Mouse (Mus musculus): ENCODE results near the gene Ccdc78. TPM values are rescaled to one million over a fixed set of nuclear protein-coding genes. Genes with fewer than 3 reads are reported as not detected.

Gene Ccdc78
- polyA plus RNA-seq, 1 experiment from 2014 or later = 0.48 TPM

DNA sequence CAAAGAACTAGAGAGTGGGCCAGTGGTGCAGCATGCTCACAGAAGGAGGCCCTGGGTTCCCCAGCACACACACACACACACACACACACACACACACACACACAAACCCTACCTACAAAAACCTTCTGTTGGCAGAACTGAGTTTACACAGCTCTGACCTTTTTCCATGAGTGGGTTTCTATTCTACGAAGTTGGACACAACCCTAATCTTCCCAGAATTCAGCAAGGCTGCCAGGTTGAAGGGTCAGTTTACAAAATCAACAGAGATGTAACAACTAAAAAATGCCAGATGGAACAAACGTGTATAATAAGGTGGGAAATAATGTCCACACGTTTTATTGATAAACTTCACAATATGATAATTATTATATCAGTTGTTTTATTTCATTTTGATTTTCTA is 28.7 kb upstream of the Ccdc78 start:
- no peak for ATAC-seq (ENCODE audit: low FRiP score, low read depth)
- H3K9me3 ChIP-seq = no peaks in the 10 kb centered on the region
- 75% methylated on average over 3 of the region's 3 CpGs for whole genome bisulfite sequencing
- H3K4me3 ChIP-seq = no peak overlapping the region
- H3K27ac ChIP-seq (replicated peaks) = no peak overlapping the region
- no peak overlapping the region for H3K9ac ChIP-seq
- H3K4me1 ChIP-seq (replicated peaks) = no peaks in the 10 kb centered on the region
- no peaks in the 10 kb centered on the region for H3K27me3 ChIP-seq
- H3K4me2 ChIP-seq = no peak overlapping the region
- no peaks in the 10 kb centered on the region for H3K36me3 ChIP-seq

GRCm38 (mm10) chr17:25760148-25760547 is 26.2 kb upstream of the Ccdc78 start:
- H3K27ac ChIP-seq (replicated peaks) = no peak overlapping the region

DNA sequence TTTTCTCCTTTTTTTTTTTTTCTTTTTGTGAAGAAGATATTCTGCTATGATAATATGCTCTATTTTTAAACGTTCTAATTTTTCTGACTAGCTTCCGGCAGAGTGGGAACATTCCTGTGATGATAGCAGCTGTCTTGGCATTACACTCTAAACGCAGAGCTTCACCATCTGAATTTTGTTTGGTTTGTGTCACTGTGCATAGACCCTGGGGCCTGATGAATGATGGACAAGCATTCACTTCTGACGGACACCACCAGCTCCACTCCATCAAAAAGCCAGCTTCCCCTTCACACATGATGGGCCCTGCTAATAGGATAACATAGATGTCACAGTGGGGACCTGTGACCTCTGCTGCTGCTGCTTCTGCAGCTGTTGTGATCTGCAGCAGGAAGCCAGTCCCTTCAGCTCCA is 24.8 kb upstream of the Ccdc78 start:
- no peak overlapping the region for H3K27ac ChIP-seq (replicated peaks)
- ATAC-seq (ENCODE audit: low FRiP score, low read depth) = no peak
- H3K9ac ChIP-seq = no peak overlapping the region
- H3K4me3 ChIP-seq = no peak overlapping the region
- H3K4me2 ChIP-seq = no peak overlapping the region
- no peaks in the 10 kb centered on the region for H3K4me1 ChIP-seq (replicated peaks)
- H3K36me3 ChIP-seq = no peaks in the 10 kb centered on the region
- 34% methylated on average over 4 of the region's 4 CpGs for WGBS
- H3K27me3 ChIP-seq = no peaks in the 10 kb centered on the region
- no peaks in the 10 kb centered on the region for H3K9me3 ChIP-seq

More at GRCm38 (mm10) chr17:25760148-25760547, 26.2 kb upstream of the Ccdc78 start:
- no peak for ATAC-seq (ENCODE audit: low FRiP score, low read depth)
- Histone ChIP-seq H3K27me3 (no peaks in the 10 kb centered on the region), H3K4me1 (replicated peaks) (no peaks in the 10 kb centered on the region), H3K9ac (no peak overlapping the region), H3K36me3 (no peaks in the 10 kb centered on the region), H3K4me2 (no peak overlapping the region), H3K4me3 (no peak overlapping the region), H3K9me3 (no peaks in the 10 kb centered on the region)
- 79% methylated on average over 8 of the region's 8 CpGs for WGBS

DNA sequence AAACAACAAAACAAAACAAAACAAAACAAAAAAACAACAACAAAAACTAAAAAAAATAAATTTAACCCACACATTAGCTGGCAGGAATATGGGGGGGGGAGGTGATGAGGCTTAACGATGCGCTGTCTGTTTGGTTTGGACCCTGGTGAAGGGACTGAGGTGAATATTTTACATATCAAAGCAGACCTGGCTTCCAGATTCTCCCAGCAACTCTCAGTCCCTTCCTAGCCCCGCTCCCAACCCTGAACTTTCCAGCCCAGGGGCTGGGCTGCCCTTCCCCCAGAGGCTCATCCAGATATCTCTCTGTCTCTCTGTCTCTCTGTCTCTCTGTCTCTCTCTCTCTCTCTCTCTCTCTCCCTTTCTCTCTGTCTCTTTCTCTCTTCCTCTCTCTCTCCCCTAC is 23.8 kb upstream of the Ccdc78 start:
- WGBS = 29% methylated on average over 3 of the region's 3 CpGs
- ATAC-seq (ENCODE audit: low FRiP score, low read depth) = no peak
- no peaks in the 10 kb centered on the region for H3K4me1 ChIP-seq (replicated peaks)
- H3K9me3 ChIP-seq = no peaks in the 10 kb centered on the region
- H3K4me3 ChIP-seq = no peak overlapping the region
- H3K27ac ChIP-seq (replicated peaks) = no peak overlapping the region
- H3K27me3 ChIP-seq = no peaks in the 10 kb centered on the region
- H3K9ac ChIP-seq = no peak overlapping the region
- H3K36me3 ChIP-seq = no peaks in the 10 kb centered on the region
- H3K4me2 ChIP-seq = no peak overlapping the region

- H3K36me3 ChIP-seq = no peaks in the 10 kb centered on the region
- ATAC-seq (ENCODE audit: low FRiP score, low read depth) = no peak
- 30% methylated on average over 5 of the region's 5 CpGs for WGBS
Observed at GRCm38 (mm10) chr17:25765886-25766285, 20.5 kb upstream of the Ccdc78 start.

DNA sequence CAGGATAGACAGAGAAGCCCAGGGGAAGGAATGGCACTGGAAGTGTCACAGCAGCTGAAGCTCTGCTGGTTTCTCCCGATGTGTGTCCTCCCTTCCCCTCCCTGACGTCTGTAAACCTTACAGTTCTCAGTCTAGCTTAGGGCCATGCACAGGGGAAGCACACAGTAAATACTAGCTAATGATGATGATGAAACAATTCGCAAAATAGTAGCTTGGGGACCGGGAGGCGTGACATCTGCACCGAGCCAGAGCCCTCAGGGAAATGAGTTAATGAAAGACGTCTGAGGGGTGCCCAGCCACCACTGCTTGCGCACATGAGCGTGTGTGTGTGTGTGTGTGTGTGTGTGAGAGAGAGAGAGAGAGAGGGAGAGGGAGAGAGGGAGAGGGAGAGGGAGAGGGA is 17.0 kb upstream of the Ccdc78 start:
- Histone ChIP-seq H3K27ac (replicated peaks) (no peak overlapping the region), H3K4me2 (no peak overlapping the region), H3K36me3 (no peaks in the 10 kb centered on the region), H3K27me3 (peaks cover 9% of the 10 kb centered on the region; the same call in 1 of the 2 replicates), H3K9ac (no peak overlapping the region), H3K4me1 (replicated peaks) (peaks cover 3% of the 10 kb centered on the region), H3K4me3 (no peak overlapping the region), H3K9me3 (no peaks in the 10 kb centered on the region)
- no peak for ATAC-seq (ENCODE audit: low FRiP score, low read depth)
- WGBS = 50% methylated on average over 9 of the region's 9 CpGs

More at GRCm38 (mm10) chr17:25765886-25766285, 20.5 kb upstream of the Ccdc78 start:
- Histone ChIP-seq H3K9me3 (no peaks in the 10 kb centered on the region), H3K9ac (no peak overlapping the region), H3K27me3 (peaks cover 9% of the 10 kb centered on the region; the same call in 1 of the 2 replicates), H3K27ac (replicated peaks) (no peak overlapping the region), H3K4me3 (no peak overlapping the region), H3K4me1 (replicated peaks) (no peaks in the 10 kb centered on the region), H3K4me2 (no peak overlapping the region)

GRCm38 (mm10) chr17:25773549-25774120 is 12.7 kb upstream of the Ccdc78 start, which contains the start of gene Narfl:
Gene Narfl, plus strand, starts transcription at chr17:25773776.
- H3K4me1 ChIP-seq (replicated peaks) = peaks cover 10% of the 10 kb centered on the region
- H3K36me3 ChIP-seq = peaks cover 11% of the 10 kb centered on the region; the same call in 1 of the 2 replicates
- ATAC-seq (ENCODE audit: low FRiP score, low read depth) = peak; percentile 86
- H3K4me3 ChIP-seq = peak within 1 kb of the TSS; percentile 86
- H3K9me3 ChIP-seq = no peaks in the 10 kb centered on the region
- H3K27ac ChIP-seq (replicated peaks) = peak within 1 kb of the TSS; percentile 60; the same call in 1 of the 2 replicates
- H3K9ac ChIP-seq = peak within 1 kb of the TSS; percentile 82
- 0 out of 2 replicates have a peak, but pooled peaks cover 6% of the 10 kb centered on the region for H3K27me3 ChIP-seq
- peak within 1 kb of the TSS; percentile 85 for H3K4me2 ChIP-seq
- under 1% methylated on average over 37 of the region's 37 CpGs for WGBS

DNA sequence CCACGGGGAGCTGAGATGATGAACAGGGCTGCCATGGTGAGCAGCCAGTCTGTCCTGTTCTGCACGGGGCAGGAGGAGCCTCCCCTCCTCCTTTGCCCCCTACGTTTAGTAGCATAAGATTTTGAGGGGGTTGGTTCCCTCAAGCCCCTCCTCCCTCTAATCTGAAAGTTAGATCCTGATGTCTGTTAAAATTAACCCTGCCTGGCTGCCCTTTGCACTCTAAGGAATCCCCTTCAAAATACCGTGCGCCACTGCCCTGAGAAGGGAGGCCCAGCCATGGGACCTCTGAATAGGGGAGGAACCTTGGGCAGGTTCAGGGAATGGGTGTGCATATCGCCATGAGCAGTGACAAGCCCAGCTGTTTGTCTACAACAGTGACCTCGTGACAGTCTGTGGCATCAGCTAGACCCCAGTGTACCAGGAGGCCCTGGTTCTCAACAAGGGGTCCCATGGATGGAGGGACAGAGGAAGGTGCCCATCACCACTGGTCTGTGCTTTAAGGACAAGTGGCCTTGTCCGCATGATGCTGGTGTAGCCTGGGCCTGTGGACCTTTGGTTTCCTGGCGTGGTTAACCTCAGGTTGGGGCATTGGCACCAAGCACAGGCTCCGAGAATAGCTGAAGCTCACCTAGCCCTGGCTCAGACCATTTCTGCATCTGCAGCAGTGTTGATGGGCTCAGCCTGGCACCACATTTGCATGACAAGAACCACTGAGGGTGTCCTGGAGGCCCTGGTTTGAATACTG is 10.9 kb upstream of the Ccdc78 start:
- Histone ChIP-seq H3K4me2 (no peak overlapping the region), H3K36me3 (peaks cover 14% of the 10 kb centered on the region; the same call in 1 of the 2 replicates), H3K4me3 (no peak overlapping the region), H3K9me3 (no peaks in the 10 kb centered on the region), H3K27ac (replicated peaks) (no peak overlapping the region), H3K9ac (no peak overlapping the region), H3K27me3 (no peaks in the 10 kb centered on the region), H3K4me1 (replicated peaks) (peaks cover 10% of the 10 kb centered on the region)
- 74% methylated on average over 10 of the region's 10 CpGs for whole genome bisulfite sequencing
- ATAC-seq (ENCODE audit: low FRiP score, low read depth) = no peak

DNA sequence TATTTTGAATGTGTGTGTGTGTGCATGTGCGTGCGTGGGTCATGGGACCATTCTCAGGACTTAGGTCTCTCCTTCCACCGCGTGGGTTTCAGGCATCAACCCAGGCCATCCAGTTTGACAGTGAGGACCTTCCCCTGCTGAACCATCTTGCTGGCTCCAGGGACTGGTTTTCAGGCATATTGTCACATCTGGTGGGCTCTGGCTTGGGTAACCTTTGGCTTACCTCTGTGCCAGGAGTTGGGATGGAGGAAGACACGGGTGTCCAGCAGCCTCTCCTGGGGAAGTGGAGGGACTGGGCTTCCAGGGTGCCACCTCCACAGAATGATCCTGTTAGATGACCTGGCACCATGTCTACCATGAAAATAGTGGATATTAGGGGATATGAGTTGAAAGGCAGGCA is 8.4 kb upstream of the Ccdc78 start:
- no peaks in the 10 kb centered on the region for H3K9me3 ChIP-seq
- ATAC-seq (ENCODE audit: low FRiP score, low read depth) = no peak
- no peak overlapping the region for H3K4me3 ChIP-seq
- peaks cover 31% of the 10 kb centered on the region for H3K36me3 ChIP-seq
- no peak overlapping the region for H3K9ac ChIP-seq
- no peaks in the 10 kb centered on the region for H3K27me3 ChIP-seq
- no peak overlapping the region for H3K27ac ChIP-seq (replicated peaks)
- H3K4me2 ChIP-seq = no peak overlapping the region
- H3K4me1 ChIP-seq (replicated peaks) = peaks cover 13% of the 10 kb centered on the region
- 96% methylated on average over 5 of the region's 5 CpGs for WGBS

DNA sequence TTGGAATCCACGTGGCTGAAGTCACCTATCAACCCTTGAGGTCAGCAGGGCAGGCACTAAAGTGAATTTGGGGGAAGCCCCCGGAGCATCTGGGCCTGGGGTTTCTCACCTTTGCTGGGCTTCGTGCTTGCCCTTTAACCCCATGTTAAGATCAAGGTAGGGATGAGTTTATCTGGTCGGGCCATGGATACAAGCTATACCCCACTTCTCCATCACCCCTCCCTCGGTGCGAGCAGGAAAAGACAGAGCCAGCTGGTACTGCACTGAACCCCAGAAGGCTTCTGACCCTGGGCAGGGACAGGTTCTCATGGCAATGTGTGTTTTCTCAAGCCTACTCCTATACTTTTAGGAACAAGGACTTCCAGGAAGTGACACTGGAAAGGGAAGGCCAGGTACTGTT is 5.0 kb upstream of the Ccdc78 start:
- ATAC-seq (ENCODE audit: low FRiP score, low read depth) = no peak
- Histone ChIP-seq H3K4me2 (no peak overlapping the region), H3K4me1 (replicated peaks) (peaks cover 30% of the 10 kb centered on the region), H3K4me3 (no peak overlapping the region), H3K9ac (no peak overlapping the region), H3K9me3 (no peaks in the 10 kb centered on the region), H3K27ac (replicated peaks) (no peak overlapping the region), H3K36me3 (peaks cover 36% of the 10 kb centered on the region), H3K27me3 (no peaks in the 10 kb centered on the region)
- WGBS = 81% methylated on average over 6 of the region's 6 CpGs

DNA sequence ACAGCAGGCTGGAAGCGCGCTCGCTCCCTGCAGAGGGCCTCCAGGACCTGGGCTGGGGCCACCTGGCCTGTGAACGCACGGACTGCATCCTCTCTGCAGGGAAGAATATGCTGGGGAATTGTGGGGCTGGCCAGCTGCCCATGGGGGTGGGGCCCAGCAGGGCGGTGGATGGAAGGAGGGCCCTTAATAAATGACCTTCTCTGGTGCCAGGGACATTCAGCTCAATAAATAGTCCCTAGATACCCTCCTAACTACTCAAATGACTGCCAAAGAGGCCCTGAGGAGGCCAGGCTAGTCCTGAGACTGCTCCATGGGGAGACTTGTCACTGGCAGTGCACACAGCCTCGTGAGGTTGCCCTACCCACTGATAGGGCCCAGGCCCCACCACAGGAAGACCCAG is 3.3 kb upstream of the Ccdc78 start:
- Histone ChIP-seq H3K9me3 (no peaks in the 10 kb centered on the region), H3K27ac (replicated peaks) (0 out of 2 replicates have a peak overlapping the region, but pooled peaks have one; percentile 18), H3K4me1 (replicated peaks) (peaks cover 30% of the 10 kb centered on the region), H3K4me2 (peak overlapping the region; percentile 14; the same call in 1 of the 2 replicates), H3K36me3 (peaks cover 26% of the 10 kb centered on the region), H3K27me3 (no peaks in the 10 kb centered on the region), H3K9ac (0 out of 2 replicates have a peak overlapping the region, but pooled peaks have one; percentile 18), H3K4me3 (no peak overlapping the region)
- 69% methylated on average over 7 of the region's 7 CpGs for WGBS
- no peak for ATAC-seq (ENCODE audit: low FRiP score, low read depth)

- Histone ChIP-seq H3K27me3 (no peaks in the 10 kb centered on the region), H3K4me2 (peak overlapping the region; percentile 79), H3K4me3 (peak overlapping the region; percentile 86), H3K4me1 (replicated peaks) (peaks cover 30% of the 10 kb centered on the region), H3K36me3 (peaks cover 29% of the 10 kb centered on the region), H3K27ac (replicated peaks) (no peak overlapping the region), H3K9ac (peak overlapping the region; percentile 66), H3K9me3 (no peaks in the 10 kb centered on the region)
- ATAC-seq (ENCODE audit: low FRiP score, low read depth) = no peak
- WGBS = 80% methylated on average over 15 of the region's 15 CpGs
Observed at GRCm38 (mm10) chr17:25783861-25784574, 2.4 kb upstream of the Ccdc78 start.

Measured in hindbrain, embryonic 15.5 days (tissue).